Mouse (Mus musculus): ENCODE measurements at regions not wholly inside any gene's neighbourhood (a gene's known extent, or its start where the extent isn't known, plus 50 kb on each side); places are given as distances from the start of the nearest gene placed in this dataset.
A peak's percentile ranks its signal among the peaks of the same experiment; 100 is the strongest.

DNA sequence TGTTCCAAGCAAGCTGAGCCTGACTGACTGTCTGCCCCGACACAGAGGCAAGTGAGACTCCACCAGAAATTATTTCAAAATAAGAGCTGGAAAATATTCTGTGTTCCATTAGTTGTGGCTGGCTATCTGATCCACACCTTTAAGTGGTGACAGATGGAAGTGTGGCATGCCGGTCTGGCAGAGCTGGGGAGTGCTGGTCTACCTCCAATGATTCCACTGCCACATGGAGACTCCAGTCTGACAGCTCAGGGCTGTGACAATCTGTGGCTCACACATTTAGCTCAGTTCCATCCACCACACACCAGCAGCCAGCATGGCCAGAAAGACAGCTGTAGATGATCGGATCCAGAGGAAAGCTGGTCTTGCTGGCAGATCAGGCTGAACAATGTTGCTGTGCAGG is 175.3 kb upstream of the Eef2kmt start:
- Histone ChIP-seq H3K4me2 (replicated peaks) (no peak overlapping the region), H3K27ac (no peak overlapping the region), H3K27me3 (replicated peaks) (no peaks in the 10 kb centered on the region), H3K36me3 (no peaks in the 10 kb centered on the region), H3K9me3 (no peaks in the 10 kb centered on the region), H3K4me3 (replicated peaks) (no peak overlapping the region), H3K4me1 (replicated peaks) (no peaks in the 10 kb centered on the region), H3K9ac (no peak overlapping the region)
- 81% methylated on average over 3 of the region's 3 CpGs for WGBS
- no peak for ATAC-seq

DNA sequence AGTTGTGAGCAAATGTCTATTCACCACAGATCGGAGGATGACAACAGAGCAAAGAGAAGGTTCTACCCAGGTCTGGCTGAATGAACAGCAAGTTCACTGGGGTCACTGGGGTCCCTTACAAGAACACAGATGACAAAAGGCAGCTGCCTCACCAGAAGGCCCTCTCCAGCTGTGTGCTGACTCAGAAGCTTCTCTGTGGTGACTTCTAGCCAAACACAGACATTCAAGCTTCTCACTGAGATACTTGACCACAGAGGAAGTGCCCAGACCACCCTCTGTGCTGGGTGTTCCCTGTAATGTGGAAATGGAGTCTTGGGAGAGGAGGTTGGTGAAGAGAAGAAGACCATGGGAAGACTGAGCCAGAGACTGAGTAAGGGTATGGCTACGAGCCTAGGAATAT is 173.7 kb upstream of the Eef2kmt start:
- 69% methylated on average over 2 of the region's 2 CpGs for whole genome bisulfite sequencing
- no peaks in the 10 kb centered on the region for H3K36me3 ChIP-seq
- H3K9me3 ChIP-seq: no peaks in the 10 kb centered on the region
- H3K9ac ChIP-seq: no peak overlapping the region
- H3K4me2 ChIP-seq (replicated peaks): no peak overlapping the region
- no peak for ATAC-seq
- no peak overlapping the region for H3K27ac ChIP-seq
- H3K27me3 ChIP-seq (replicated peaks): no peaks in the 10 kb centered on the region
- no peaks in the 10 kb centered on the region for H3K4me1 ChIP-seq (replicated peaks)
- no peak overlapping the region for H3K4me3 ChIP-seq (replicated peaks)

DNA sequence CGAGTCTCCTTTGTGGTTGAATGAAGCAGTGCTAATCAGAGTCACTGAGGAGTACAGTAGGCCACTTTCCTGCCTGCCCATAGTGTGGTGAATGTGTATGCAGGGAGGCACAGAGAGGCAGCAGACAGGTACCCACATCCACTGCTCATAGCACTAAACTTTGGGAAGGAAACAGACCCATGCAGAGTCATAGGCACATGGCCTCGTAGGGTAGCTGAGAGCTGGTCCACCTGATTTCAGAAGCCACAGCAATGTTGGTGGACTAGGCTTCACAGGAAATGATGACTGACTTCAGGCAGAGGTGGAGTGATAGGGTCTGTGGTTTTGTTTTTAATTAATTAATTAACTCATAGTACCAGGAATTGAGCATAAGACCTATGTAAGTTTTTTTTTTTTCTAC is 170.1 kb upstream of the Eef2kmt start:
- no peak overlapping the region for H3K9ac ChIP-seq
- no peaks in the 10 kb centered on the region for H3K27me3 ChIP-seq (replicated peaks)
- ATAC-seq: no peak
- no peak overlapping the region for H3K4me2 ChIP-seq (replicated peaks)
- H3K4me3 ChIP-seq (replicated peaks): no peak overlapping the region
- H3K36me3 ChIP-seq: no peaks in the 10 kb centered on the region
- H3K27ac ChIP-seq: no peak overlapping the region
- 92% methylated on average over 2 of the region's 2 CpGs for WGBS
- no peaks in the 10 kb centered on the region for H3K9me3 ChIP-seq
- H3K4me1 ChIP-seq (replicated peaks): no peaks in the 10 kb centered on the region

DNA sequence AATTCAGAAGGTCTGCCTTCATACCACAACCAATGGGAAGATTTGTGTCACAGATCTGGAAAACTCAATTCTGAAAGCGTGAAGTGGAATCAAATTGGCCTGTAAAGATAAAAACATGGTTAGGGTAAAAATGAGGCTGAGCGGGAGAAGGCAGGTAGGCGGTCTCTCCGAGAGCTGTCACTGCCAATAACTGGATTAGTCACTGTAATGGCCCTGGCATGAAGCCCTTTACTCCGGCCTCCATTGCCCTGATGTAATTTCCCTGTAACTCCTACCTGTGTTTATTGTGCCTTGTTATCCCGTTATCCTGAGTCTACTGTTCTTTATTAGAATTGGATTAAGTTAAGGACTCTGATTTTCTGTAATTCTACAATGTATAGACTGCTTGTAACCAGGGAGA is 166.3 kb upstream of the Eef2kmt start:
- Histone ChIP-seq H3K36me3 (no peaks in the 10 kb centered on the region), H3K9ac (no peak overlapping the region), H3K27ac (no peak overlapping the region), H3K27me3 (replicated peaks) (no peaks in the 10 kb centered on the region), H3K4me2 (replicated peaks) (no peak overlapping the region), H3K4me1 (replicated peaks) (no peaks in the 10 kb centered on the region), H3K4me3 (replicated peaks) (no peak overlapping the region), H3K9me3 (no peaks in the 10 kb centered on the region)
- WGBS: 86% methylated on average over 6 of the region's 6 CpGs
- ATAC-seq: no peak

DNA sequence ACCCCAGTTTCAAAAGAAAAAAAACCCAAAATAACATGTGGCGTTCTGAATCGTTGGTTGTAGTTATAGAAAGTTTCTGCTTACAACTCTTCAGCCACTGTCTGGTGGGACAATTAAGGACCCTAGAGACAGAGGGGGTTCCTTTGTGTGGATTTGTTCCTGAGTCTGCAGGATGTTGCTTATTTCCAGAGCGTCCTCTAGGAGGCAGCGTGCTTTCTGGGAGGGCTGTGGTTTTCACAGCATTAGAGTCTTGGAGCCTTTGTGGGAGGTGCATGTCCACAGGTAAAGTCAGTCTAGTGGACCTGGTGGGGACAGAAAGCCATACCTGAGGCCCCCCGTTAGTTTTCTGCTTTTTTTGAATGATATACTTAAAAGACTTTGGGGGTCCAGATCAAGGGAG is 165.8 kb upstream of the Eef2kmt start:
- Histone ChIP-seq H3K27ac (no peak overlapping the region), H3K4me1 (replicated peaks) (no peaks in the 10 kb centered on the region), H3K9me3 (no peaks in the 10 kb centered on the region), H3K36me3 (no peaks in the 10 kb centered on the region), H3K9ac (no peak overlapping the region), H3K4me2 (replicated peaks) (no peak overlapping the region), H3K4me3 (replicated peaks) (no peak overlapping the region), H3K27me3 (replicated peaks) (no peaks in the 10 kb centered on the region)
- no peak for ATAC-seq
- 75% methylated on average over 5 of the region's 5 CpGs for WGBS

DNA sequence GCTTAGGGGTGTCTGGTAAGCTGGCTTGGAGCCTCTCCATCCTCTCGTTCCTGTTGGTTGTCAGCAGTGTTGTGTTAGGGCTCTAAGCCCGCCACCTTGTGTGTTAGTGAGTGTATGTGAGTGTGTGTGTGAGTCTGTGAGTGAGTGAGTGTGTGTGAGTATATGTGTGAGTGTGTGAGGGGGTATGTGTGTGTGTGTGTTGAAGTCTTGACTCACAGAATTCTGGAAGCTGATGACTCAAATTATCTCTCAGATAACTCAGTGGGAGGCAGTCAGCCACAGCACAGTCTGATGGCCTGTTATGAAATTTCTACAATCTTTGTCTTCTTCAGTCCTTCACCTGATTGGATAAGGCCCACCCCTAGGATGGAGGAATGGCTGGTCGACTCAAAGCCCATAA is 163.7 kb upstream of the Eef2kmt start:
- ATAC-seq: no peak
- 79% methylated on average over 3 of the region's 3 CpGs for WGBS

DNA sequence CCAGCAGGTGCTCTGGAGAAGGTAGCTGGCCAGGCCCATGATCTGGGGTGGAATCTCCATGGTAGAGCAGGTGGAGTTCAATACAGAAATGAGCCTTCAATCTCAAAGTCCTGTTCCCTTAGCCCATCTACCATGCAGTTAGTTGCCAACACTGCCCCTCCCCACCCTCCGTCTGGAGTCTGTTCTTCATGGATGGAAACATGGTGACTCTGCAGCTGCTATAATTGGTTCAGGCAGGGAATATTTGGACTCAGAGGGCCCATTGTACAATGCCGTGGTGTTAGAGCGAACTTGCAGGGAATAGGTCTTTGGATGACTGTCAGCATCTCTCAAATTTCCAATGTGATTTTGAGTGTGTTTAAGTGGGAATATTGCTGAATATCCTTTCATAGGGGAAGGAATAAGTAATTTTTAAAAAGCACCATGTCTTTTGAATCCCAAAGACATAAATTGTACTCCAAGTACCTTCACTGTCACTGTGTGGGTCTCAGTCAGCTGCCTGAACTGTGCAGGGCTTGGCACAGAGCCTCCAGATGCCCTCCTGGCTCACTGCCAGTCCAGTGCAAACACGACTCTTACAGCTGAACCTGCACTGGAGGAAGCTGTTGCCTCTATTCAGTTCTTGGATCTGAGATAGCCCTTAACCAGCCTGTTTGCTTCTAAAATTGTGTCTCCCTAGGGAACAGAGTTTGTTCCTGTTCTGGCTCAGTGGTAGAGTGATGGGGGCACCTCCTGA is 162.8 kb upstream of the Eef2kmt start:
- no peak overlapping the region for H3K4me2 ChIP-seq (replicated peaks)
- H3K27me3 ChIP-seq (replicated peaks): no peaks in the 10 kb centered on the region
- no peak overlapping the region for H3K9ac ChIP-seq
- no peaks in the 10 kb centered on the region for H3K9me3 ChIP-seq
- WGBS: 69% methylated on average over 4 of the region's 4 CpGs
- no peak overlapping the region for H3K27ac ChIP-seq
- peak; percentile 34; the same call in 1 of the 2 replicates for ATAC-seq
- H3K4me1 ChIP-seq (replicated peaks): no peaks in the 10 kb centered on the region
- H3K36me3 ChIP-seq: no peaks in the 10 kb centered on the region
- no peak overlapping the region for H3K4me3 ChIP-seq (replicated peaks)

More for the DNA sequence above, 163.7 kb upstream of the Eef2kmt start:
- no peaks in the 10 kb centered on the region for H3K4me1 ChIP-seq (replicated peaks)
- no peak overlapping the region for H3K27ac ChIP-seq
- H3K9me3 ChIP-seq: no peaks in the 10 kb centered on the region
- no peaks in the 10 kb centered on the region for H3K36me3 ChIP-seq
- H3K27me3 ChIP-seq (replicated peaks): no peaks in the 10 kb centered on the region
- no peak overlapping the region for H3K4me3 ChIP-seq (replicated peaks)
- no peak overlapping the region for H3K9ac ChIP-seq
- H3K4me2 ChIP-seq (replicated peaks): no peak overlapping the region

DNA sequence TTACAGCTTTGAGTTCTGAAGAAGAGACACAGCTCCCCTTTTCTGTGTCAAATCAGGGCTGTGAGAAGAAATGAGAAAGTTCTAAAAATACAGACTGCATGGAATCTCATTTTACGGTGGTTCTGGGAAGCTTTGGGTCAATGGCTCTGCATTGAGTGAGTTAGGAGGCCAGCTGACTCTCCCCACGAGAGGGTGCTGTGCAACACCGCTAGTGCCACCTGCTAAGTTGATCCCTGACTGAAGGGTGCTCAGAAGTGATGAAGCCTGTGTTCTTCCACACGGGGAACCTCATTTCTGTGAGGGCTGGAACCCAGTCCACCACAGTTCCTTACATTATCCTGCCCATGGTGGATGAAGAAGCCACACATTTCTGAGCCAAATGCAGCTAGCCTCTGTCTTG is 159.5 kb upstream of the Eef2kmt start:
- H3K4me2 ChIP-seq (replicated peaks): no peak overlapping the region
- WGBS: 73% methylated on average over 4 of the region's 4 CpGs
- no peaks in the 10 kb centered on the region for H3K36me3 ChIP-seq
- no peaks in the 10 kb centered on the region for H3K9me3 ChIP-seq
- no peak for ATAC-seq
- H3K4me3 ChIP-seq (replicated peaks): no peak overlapping the region
- H3K9ac ChIP-seq: no peak overlapping the region
- no peaks in the 10 kb centered on the region for H3K4me1 ChIP-seq (replicated peaks)
- no peak overlapping the region for H3K27ac ChIP-seq
- H3K27me3 ChIP-seq (replicated peaks): no peaks in the 10 kb centered on the region

DNA sequence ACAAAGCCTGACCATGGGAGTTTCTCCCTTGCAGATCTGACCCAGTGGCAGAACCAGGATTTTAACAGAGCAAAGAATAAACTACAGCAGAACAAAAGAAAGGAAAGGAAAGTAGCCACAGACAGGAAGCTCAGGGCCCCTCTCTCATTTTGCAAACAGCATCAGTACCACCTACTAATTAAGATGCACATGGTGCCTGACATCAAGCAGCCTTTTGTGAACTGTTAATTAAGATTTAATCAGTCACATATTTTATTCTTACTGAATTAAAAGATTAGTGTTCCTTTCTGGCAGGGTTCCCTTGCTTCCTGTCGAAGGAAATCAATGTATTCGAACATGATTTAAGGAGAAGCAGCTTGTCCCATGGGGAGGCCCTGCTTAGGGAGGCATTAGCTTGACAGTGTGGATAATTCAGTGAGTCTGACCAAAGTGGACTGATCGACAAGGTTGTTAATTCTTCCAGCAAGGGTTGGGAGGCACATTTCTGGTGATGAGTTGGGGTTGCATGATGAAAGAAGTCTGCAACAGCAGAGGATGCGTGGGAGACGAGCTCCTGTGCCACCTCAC is 156.1 kb upstream of the Eef2kmt start:
- Histone ChIP-seq H3K9me3 (no peaks in the 10 kb centered on the region), H3K27me3 (replicated peaks) (no peaks in the 10 kb centered on the region), H3K4me3 (replicated peaks) (no peak overlapping the region), H3K9ac (no peak overlapping the region), H3K36me3 (no peaks in the 10 kb centered on the region), H3K27ac (no peak overlapping the region), H3K4me1 (replicated peaks) (no peaks in the 10 kb centered on the region), H3K4me2 (replicated peaks) (no peak overlapping the region)
- 70% methylated on average over 5 of the region's 5 CpGs for WGBS
- ATAC-seq: no peak

DNA sequence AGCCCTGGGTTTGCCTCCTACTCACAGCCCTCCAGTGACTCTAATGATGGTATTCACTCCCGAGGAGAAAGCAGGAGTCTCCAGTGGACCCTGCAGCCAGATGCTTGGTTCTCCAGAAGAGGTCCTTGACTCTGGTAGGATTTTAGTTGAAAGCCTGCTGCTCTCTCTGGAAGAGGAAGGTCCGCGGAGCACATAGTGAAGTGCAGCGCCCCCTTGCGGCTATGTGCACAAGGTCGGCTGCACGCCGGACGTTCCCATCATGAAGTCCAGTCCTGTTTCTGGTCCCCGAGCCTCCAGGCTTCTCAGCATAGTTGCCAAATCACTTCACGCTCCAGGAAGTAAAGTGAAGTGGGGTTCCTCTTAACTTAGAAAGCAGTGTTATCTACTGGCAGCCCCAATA is 150.9 kb upstream of the Eef2kmt start:
- H3K4me2 ChIP-seq (replicated peaks): no peak overlapping the region
- no peak for ATAC-seq
- no peak overlapping the region for H3K9ac ChIP-seq
- H3K4me3 ChIP-seq (replicated peaks): no peak overlapping the region
- H3K27ac ChIP-seq: no peak overlapping the region
- no peaks in the 10 kb centered on the region for H3K4me1 ChIP-seq (replicated peaks)
- WGBS: 6% methylated on average over 11 of the region's 11 CpGs
- H3K27me3 ChIP-seq (replicated peaks): no peaks in the 10 kb centered on the region; the same call in 1 of the 2 replicates
- no peaks in the 10 kb centered on the region for H3K36me3 ChIP-seq
- H3K9me3 ChIP-seq: no peaks in the 10 kb centered on the region

DNA sequence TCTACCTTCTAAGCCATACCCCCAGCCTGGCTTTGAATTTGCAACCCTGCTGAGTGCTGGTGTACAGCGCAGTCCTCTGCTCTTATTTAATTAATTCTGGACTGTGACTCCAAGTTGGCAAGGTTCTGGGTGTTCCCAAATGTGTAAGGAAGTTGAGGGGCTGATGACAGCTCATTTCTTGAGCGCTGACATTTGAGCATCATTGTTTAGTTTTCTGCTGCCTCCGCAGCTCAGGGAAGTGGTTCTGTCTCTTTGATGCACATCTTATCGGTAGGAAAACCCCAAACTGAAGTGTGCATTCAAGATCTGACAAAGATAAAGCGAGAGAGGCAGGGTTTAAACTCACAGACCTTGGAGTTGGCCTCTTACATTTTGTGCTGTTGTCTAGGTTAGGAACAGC is 137.6 kb upstream of the Eef2kmt start:
- 0 out of 2 replicates have a peak, but pooled peaks cover 3% of the 10 kb centered on the region for H3K9me3 ChIP-seq
- ATAC-seq: no peak
- H3K27me3 ChIP-seq (replicated peaks): no peaks in the 10 kb centered on the region
- no peak overlapping the region for H3K27ac ChIP-seq
- WGBS: 75% methylated on average over 5 of the region's 5 CpGs
- H3K4me2 ChIP-seq (replicated peaks): no peak overlapping the region
- no peaks in the 10 kb centered on the region for H3K36me3 ChIP-seq
- H3K4me1 ChIP-seq (replicated peaks): no peaks in the 10 kb centered on the region
- no peak overlapping the region for H3K9ac ChIP-seq
- H3K4me3 ChIP-seq (replicated peaks): no peak overlapping the region

DNA sequence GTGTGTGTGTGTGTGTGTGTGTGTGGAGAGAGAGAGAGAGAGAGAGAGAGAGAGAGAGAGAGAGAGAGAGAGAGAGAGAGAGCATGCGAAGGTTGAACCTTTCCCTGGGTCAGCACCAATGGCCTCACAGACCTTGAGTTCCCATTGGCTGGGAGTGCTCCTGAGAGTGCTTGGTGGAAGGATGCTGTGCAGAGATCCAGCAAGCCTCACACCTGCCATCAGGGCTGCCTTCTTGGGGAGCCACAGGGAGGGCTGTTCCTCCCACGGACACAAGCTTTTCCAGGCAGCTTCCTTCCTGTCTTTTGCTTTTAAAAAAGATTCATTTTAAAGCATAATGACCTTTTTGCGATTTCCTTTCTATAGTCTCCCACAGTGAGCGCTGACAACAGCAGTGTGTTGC is 127.1 kb upstream of the Eef2kmt start:
- H3K9ac ChIP-seq: no peak overlapping the region
- H3K4me3 ChIP-seq (replicated peaks): no peak overlapping the region
- ATAC-seq: no peak
- H3K27ac ChIP-seq: no peak overlapping the region
- no peaks in the 10 kb centered on the region for H3K4me1 ChIP-seq (replicated peaks)
- WGBS: 49% methylated on average over 4 of the region's 4 CpGs
- H3K36me3 ChIP-seq: no peaks in the 10 kb centered on the region
- H3K27me3 ChIP-seq (replicated peaks): no peaks in the 10 kb centered on the region
- H3K9me3 ChIP-seq: no peaks in the 10 kb centered on the region
- H3K4me2 ChIP-seq (replicated peaks): no peak overlapping the region

DNA sequence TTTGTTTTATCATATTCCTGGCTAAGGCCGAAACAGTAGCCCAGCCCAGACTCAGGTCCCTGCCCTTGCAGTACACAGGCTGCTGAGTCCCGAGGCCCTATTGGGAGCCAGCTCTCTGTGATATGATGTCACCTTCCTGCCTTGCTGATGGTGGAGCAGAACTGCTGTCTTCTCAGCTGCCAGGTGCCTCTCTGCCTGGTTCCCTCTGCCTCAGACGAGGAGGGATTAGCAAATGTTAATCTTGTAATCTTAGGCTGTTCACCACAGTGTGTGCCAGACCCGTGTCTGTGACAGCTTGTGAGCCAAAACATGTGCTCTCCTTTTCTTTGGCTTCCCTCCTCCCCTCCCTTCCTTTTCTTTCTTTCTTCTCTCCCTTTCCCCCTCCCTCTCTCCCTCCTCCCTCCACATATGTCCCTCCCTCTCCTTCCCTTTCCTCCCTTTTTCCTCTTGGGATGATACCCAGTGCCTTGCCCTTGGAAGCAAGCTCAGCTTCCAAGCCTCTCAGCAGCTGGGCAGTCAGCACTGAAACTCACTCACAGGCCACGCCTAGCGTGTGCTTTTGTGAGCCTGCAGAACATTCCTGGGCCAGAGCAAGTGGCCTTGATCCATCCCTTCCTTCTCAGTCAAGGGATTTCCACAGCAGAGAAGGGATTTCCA is 126.6 kb upstream of the Eef2kmt start:
- H3K9me3 ChIP-seq: no peaks in the 10 kb centered on the region
- H3K4me2 ChIP-seq (replicated peaks): no peak overlapping the region
- no peaks in the 10 kb centered on the region for H3K4me1 ChIP-seq (replicated peaks)
- H3K9ac ChIP-seq: no peak overlapping the region
- H3K36me3 ChIP-seq: no peaks in the 10 kb centered on the region
- 20% methylated on average over 6 of the region's 6 CpGs for WGBS
- no peak overlapping the region for H3K27ac ChIP-seq
- no peaks in the 10 kb centered on the region for H3K27me3 ChIP-seq (replicated peaks)
- no peak overlapping the region for H3K4me3 ChIP-seq (replicated peaks)
- ATAC-seq: no peak

All from intestine, embryonic 15.5 days (tissue).